Mouse (Mus musculus) embryonic fibroblast, embryonic 13.5 days (primary cell): ENCODE measurements around the gene Osbpl7.

Source experiments
- CTCF ChIP-seq: IDR thresholded peaks from 2 replicates; pipeline ENCODE4 v1.5.1; 2011; ENCODE audit warnings: mild to moderate bottlenecking, control low read depth, low read length, moderate library complexity, borderline replicate concordance; ENCODE audit not compliant: insufficient read depth
- POLR2A ChIP-seq: IDR thresholded peaks from 2 replicates; pipeline ENCODE4 v1.6.1; 2011; ENCODE audit warnings: low read depth, mild to moderate bottlenecking, control low read depth, low read length, moderate library complexity

DNA sequence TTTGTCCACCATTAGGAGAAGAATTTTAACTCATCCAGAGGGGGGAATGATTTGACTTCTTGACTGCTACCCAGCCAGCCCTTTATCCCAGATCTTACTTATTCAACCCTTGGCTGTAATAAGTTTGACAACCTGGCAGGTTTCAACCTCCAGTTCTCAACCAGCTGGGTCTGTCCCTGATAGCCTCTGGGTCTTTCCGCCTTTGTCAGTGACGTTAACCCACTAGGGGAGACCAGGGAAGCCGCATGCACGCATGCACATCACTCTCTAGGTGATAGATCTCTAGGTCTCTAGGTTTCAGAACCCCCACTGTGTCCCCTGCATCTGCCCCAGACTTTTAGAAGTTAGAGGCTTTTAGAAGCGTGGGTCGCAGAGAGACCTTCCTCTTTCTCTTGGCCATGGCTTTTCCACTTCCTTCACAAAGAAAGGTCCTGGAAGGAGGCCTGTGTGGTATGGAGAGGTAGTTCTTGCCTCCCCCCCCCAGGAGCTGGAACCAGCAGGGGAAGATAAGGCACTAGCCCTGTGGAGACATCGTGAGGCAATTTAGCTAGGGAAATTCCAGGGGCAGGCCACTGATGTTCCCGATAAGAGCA is 41.1 kb upstream of the Osbpl7 start:
- TF ChIP-seq POLR2A: no peak
- TF ChIP-seq CTCF: no peak
